Mouse (Mus musculus): ENCODE measurements around the gene Gm21739.
"Not testable (repeated sequence)": the region's sequence is repeated elsewhere in the genome, so short reads cannot be mapped to it uniquely, and the experiment has no call there.

Gene Gm21739

DNA sequence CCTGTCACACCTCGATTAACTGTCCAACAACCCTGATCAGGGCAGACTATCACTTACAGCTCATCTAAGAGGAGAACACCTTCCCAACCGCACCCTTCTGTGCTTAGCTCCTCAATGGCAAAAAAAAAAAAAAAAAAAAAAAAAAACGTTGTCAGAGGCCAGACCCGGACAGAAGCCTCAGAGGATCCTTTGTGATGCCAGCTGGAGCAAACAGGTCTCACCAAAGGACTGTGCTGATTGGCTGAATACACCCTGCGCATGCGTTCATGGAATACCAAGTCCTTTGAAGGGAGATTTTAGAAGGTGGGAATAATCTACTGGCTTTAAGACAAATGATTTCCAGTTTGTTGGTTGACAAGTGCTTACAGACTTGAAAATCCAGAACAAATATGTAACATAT, at the start of gene Gm21739:
Gm21739 (minus strand) TSS at position 101 of the 400 bp plus-strand sequence.
- not testable (repeated sequence) for DNase-seq (ENCODE audit: low spot score)
